Mouse (Mus musculus) forebrain, embryonic 14.5 days (tissue): Measurements from ENCODE around the gene Accsl. TPM values are rescaled to one million over a fixed set of nuclear protein-coding genes. Genes with fewer than 3 reads are reported as not detected.

Experiments
- ATAC-seq: fragments of 200-750 bp; cut with Nextera tagmentation; 2 replicates; pipeline ENCODE4 v1.8.0; 2017; ENCODE audit warnings: mild to moderate bottlenecking, moderate library complexity
- DNase-seq: peaks from one replicate; pipeline ENCODE4 v3.0.0-alpha.2; 2015; ENCODE audit warnings: low spot score
- H3K27ac ChIP-seq: fragments of 300-500 bp; sonication (generic); 2 replicates; pipeline ENCODE4 v1.5.1; 2014; ENCODE audit warnings: low read depth, mild to moderate bottlenecking, control low read depth, low read length, moderate library complexity
- H3K27me3 ChIP-seq: fragments of 300-500 bp; sonication (generic); replicated peaks from 2 replicates; pipeline ENCODE4 v1.6.1; 2014; ENCODE audit warnings: low read length, control low read depth, mixed read lengths; ENCODE audit not compliant: control insufficient read depth, insufficient read depth
- H3K36me3 ChIP-seq: fragments of 300-500 bp; sonication (generic); 2 replicates; pipeline ENCODE4 v1.6.1; 2014; ENCODE audit warnings: low read length, control low read depth; ENCODE audit not compliant: control insufficient read depth, insufficient read depth
- H3K4me1 ChIP-seq: fragments of 300-500 bp; sonication (generic); 2 replicates; pipeline ENCODE4 v1.6.1; 2014; ENCODE audit warnings: antibody characterized with exemption, low read length, control low read depth; ENCODE audit not compliant: control insufficient read depth, insufficient read depth
- H3K4me2 ChIP-seq: fragments of 300-500 bp; sonication (generic); 2 replicates; pipeline ENCODE4 v1.6.1; 2014; ENCODE audit warnings: mild to moderate bottlenecking, control low read depth, low read length
- H3K4me3 ChIP-seq: fragments of 300-500 bp; sonication (generic); 2 replicates; pipeline ENCODE4 v1.5.1; 2014; ENCODE audit warnings: low read depth, low read length, control low read depth
- H3K9ac ChIP-seq: fragments of 300-500 bp; sonication (generic); 2 replicates; pipeline ENCODE4 v1.6.1; 2014; ENCODE audit warnings: mild to moderate bottlenecking, low read length, control low read depth, moderate library complexity
- H3K9me3 ChIP-seq: fragments of 300-500 bp; sonication (generic); replicated peaks from 2 replicates; pipeline ENCODE4 v1.6.1; 2016; ENCODE audit warnings: low read length, control low read depth, mixed read lengths; ENCODE audit not compliant: control insufficient read depth
- WGBS: fragments of 180-500 bp; shearing (Covaris S2); extraction: QIAGEN DNeasy Blood & Tissue Kit; methylation state at CpG from one replicate; pipeline ENCODE4 v1.1.7; 2014; 5-methylcytosine and 5-hydroxymethylcytosine counted together
- polyA plus RNA-seq: library from polyadenylated mRNA; unstranded; fragments of >200 nt; fragmentation: Nextera tagmentation; extraction: Ambion mirVana; gene quantifications from 2 replicates; pipeline ENCODE4 v1.2.1, GENCODE M21; 2014

Gene Accsl
- polyA plus RNA-seq, 1 experiment from 2014 or later, result 0.71 TPM

DNA sequence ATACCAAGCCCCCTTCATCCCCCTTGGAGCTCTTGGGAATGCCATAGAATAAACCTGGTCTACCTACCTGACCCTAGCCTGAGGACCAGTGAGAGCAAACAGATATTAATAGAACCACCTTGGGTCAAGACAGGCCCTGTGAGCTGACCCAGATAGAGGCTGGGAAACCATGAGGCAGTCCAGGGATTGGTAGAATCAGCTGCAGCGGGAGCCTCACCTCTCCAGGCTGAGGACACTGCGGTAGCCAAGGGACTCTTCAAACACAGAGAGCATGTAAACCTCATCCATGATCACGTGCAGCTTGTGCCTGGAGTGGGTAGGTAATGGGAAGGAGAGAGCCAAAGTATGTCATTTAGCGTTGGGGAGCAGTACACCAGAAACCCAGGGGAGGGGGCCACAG lies 30.0 kb downstream of the Accsl start:
- Histone ChIP-seq H3K4me3 (no peak overlapping the region), H3K9me3 (no peaks in the 10 kb centered on the region), H3K4me2 (no peak overlapping the region), H3K27ac (no peak overlapping the region), H3K27me3 (no peaks in the 10 kb centered on the region), H3K4me1 (no peaks in the 10 kb centered on the region), H3K36me3 (peaks cover 68% of the 10 kb centered on the region), H3K9ac (no peak overlapping the region)
- ATAC-seq, result no peak
- 94% methylated on average over 4 of the region's 4 CpGs for WGBS
- DNase-seq, result no peak

DNA sequence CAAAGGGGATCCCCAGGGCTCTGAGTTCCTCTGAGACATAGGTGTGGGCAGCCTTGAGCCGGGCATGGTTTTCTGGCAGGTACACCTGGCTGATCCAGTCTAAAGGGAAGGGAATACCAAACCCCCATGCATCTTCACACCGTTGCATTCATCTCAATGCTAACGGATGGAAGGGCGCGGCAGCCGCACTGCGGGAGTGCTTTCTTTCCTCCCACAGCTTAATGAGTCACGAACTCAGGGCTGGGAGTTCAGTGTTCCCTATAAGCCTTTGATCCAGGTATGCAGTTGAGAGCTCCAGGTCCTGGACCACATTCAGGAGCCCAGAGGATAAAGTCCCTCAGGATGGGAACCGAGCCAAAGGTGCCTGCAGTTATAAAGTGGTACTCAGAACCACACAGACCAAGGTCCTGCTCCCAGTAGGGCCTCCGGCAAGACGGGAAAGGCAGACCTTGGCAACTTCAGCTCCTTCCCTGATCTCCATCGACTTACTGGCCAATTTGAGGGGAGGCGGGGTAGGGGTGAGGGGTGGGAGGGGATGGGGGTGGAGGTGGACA lies 32.6 kb downstream of the Accsl start:
- Histone ChIP-seq H3K4me3 (no peak overlapping the region), H3K36me3 (peaks cover 49% of the 10 kb centered on the region), H3K9ac (no peak overlapping the region), H3K4me2 (no peak overlapping the region), H3K9me3 (no peaks in the 10 kb centered on the region), H3K4me1 (no peaks in the 10 kb centered on the region), H3K27ac (no peak overlapping the region), H3K27me3 (no peaks in the 10 kb centered on the region)
- WGBS, result 63% methylated on average over 13 of the region's 13 CpGs
- DNase-seq (no peak), ATAC-seq (no peak)

DNA sequence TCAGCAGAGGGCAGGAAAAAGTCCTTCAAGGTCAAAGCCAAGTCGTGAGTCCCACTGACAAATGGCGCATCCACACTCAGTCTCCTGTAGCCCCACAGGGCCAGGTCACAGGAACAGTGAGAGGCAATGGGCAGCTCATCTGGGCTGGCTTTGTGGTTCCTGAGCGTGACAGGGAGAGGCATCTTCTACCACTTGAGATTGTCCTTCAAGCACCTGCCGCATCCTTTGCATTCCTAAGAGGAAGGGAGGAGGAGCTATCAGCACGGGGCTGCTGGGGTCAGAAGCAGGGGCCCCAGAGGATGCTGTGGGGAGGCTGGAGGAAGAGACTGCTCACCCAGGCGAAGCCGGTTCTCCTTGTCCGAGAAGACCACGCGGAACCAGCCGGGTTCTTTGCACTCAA lies 33.4 kb downstream of the Accsl start:
- no peak overlapping the region for H3K4me3 ChIP-seq
- DNase-seq (no peak), ATAC-seq (no peak)
- H3K9ac ChIP-seq, result no peak overlapping the region
- 87% methylated on average over 11 of the region's 11 CpGs for WGBS
- H3K27ac ChIP-seq, result no peak overlapping the region
- peaks cover 42% of the 10 kb centered on the region for H3K36me3 ChIP-seq
- H3K27me3 ChIP-seq, result no peaks in the 10 kb centered on the region
- H3K9me3 ChIP-seq, result no peaks in the 10 kb centered on the region
- H3K4me2 ChIP-seq, result no peak overlapping the region
- H3K4me1 ChIP-seq, result no peaks in the 10 kb centered on the region

DNA sequence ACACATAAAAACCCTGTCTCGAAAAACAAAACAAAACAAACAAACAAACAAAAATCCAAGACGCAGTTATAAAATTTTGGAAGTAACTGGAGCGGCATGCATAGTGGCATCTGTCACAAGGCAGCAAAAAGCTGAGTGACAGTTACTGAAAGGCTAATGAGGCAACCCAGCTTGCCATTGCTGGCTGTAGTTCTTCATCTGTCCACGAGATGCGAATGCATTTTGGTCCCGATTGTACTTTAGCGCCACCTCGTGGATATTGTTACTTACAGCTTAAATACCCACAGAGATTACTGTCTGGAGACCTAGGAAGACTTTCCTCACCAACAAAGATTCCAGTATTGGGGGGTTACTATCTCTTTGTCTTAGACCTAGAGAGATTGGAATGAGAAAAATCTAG lies 45.4 kb downstream of the Accsl start:
- 0 out of 2 replicates have a peak, but pooled peaks cover 4% of the 10 kb centered on the region for H3K36me3 ChIP-seq
- no peak overlapping the region for H3K27ac ChIP-seq
- H3K4me2 ChIP-seq, result no peak overlapping the region
- H3K9me3 ChIP-seq, result no peaks in the 10 kb centered on the region
- DNase-seq (peak; percentile 97), ATAC-seq (peak; percentile 19; the same call in 1 of the 2 replicates)
- no peaks in the 10 kb centered on the region for H3K27me3 ChIP-seq
- WGBS, result 18% methylated on average over 8 of the region's 8 CpGs
- no peak overlapping the region for H3K9ac ChIP-seq
- H3K4me1 ChIP-seq, result peaks cover 7% of the 10 kb centered on the region
- H3K4me3 ChIP-seq, result no peak overlapping the region

DNA sequence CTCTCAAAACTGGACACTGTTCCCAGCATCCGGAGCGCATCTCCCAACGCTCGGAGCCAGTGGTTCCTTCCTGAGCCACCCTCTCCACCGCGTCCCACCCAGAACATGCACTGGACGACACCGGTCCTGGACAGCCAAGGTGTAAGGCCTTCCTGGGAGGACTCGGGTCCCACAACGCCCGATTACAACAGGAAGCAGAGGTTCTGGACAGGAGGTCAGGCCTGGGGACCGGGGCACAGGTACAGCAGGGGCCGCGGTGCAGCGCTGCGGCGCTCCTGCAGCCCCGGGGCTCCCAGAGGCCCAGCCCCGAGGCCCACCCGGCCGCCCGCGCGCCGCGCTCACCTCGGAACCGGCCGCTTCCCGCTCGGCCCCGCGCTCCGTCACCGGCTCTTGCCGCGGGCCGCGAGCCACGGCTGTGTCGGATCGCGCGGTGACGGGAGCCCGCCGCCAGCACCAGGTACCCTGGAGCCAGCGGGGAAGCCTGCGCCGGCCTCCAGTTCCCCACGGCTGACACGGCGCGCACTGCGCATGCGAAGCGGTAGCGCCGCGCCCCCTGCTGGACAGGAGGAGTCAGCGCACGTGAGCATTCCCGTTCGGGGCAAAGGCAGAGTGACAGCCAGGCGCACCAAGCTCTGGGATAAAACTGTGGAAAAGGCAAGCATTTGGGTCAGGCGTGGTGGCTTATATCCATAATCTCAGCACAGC lies 46.8 kb downstream of the Accsl start, which contains the start of gene Ext2:
Gene Ext2, minus strand, starts transcription at position 524 of the 705 bp plus-strand sequence.
- Histone ChIP-seq H3K27me3 (no peaks in the 10 kb centered on the region), H3K9ac (peak within 1 kb of the TSS; percentile 96), H3K9me3 (no peaks in the 10 kb centered on the region), H3K27ac (no peak within 1 kb of the TSS), H3K4me3 (peak within 1 kb of the TSS; percentile 88), H3K4me2 (peak within 1 kb of the TSS; percentile 74), H3K36me3 (0 out of 2 replicates have a peak, but pooled peaks cover 4% of the 10 kb centered on the region), H3K4me1 (peaks cover 7% of the 10 kb centered on the region)
- under 1% methylated on average over 64 of the region's 66 CpGs for WGBS
- DNase-seq, result peak; percentile 91
- peak; percentile 97 for ATAC-seq

DNA sequence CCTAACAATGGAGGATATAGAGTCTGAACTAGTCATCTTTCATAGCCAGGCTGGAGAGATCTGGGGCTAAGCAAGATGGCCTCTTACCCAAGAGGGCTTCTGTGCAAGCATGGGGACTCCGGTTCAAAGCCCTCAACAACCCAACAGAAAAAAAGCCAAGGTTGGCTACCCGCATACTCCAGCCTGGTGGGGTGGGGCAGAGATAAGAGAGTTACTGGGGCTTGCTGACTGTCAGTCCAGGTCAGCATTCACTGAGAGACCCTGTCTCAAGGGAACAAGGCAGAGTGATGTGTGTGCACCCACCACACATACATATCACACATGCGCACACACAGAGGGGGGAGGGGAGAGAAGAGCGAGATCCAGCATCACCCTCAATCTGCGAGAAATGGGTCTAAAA lies 51.2 kb downstream of the Accsl start:
- Histone ChIP-seq H3K9me3 (no peaks in the 10 kb centered on the region), H3K9ac (no peak overlapping the region), H3K4me2 (no peak overlapping the region), H3K4me1 (peaks cover 7% of the 10 kb centered on the region), H3K27me3 (no peaks in the 10 kb centered on the region), H3K4me3 (no peak overlapping the region), H3K36me3 (peaks cover 11% of the 10 kb centered on the region), H3K27ac (no peak overlapping the region)
- WGBS, result 95% methylated on average over 5 of the region's 5 CpGs
- DNase-seq (no peak), ATAC-seq (no peak)

DNA sequence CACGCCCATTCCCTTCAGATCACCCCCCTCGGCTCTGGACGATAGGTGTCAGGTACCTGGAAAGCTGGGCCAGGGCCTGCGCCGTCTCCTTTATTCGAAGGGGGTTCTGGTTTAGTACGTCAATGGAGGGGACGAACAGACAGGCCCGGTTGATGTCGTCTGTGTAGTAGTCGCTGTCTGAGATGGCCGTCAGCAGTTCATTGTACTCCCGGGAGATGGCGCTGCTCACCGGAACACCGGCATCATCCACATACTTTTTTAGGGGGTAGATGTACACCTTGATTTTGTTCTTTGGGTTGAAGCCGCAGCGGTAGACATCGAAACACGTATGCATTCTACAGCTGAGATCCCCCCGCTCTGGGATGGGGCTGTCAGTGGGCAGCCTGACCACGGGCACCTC lies 55.6 kb downstream of the Accsl start:
- H3K27ac ChIP-seq, result no peak overlapping the region
- 94% methylated on average over 22 of the region's 22 CpGs for WGBS
- ATAC-seq (no peak), DNase-seq (no peak)
- H3K36me3 ChIP-seq, result peaks cover 37% of the 10 kb centered on the region
- no peak overlapping the region for H3K4me2 ChIP-seq
- no peak overlapping the region for H3K9ac ChIP-seq
- no peaks in the 10 kb centered on the region for H3K9me3 ChIP-seq
- no peaks in the 10 kb centered on the region for H3K27me3 ChIP-seq
- no peak overlapping the region for H3K4me3 ChIP-seq
- H3K4me1 ChIP-seq, result no peaks in the 10 kb centered on the region

DNA sequence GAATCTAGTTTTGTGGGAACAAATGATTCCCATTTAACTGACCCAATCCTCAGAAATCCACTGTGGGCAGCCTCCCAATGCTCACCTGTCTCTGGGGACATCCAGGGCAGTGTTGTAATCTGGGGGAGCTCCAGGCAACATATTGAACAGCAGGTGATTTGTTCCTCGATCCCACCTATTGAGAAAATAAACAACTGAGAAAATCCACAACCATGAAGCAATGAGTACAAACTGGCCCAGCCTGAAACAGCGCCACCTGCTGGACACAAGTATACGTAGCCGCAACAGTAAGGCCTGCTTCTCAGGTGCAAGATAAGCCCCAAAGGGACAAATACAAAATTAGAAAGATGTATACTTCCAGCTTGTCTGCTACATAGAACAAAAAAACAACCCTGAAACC lies 57.1 kb downstream of the Accsl start:
- 37% methylated on average over 4 of the region's 4 CpGs for WGBS

DNA sequence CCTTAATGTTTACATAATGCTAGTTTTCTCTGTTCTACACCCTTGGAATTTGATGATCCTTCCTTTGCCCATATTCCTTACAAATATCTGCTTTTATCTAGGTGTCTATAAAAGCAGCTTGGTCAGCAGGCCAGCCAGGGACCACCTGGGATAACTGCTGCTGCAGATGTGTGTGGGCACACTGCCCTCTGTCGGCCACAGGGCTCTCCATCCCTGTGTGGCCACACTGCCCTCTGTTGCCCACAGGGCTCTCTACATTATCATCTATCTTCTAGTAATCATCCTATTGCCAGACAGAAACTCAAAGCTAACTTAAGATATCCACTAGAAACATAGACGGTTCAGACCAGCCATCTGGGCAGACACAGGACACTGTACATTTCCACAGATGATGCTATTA lies 59.0 kb downstream of the Accsl start:
- WGBS, result 10% methylated on average over 2 of the region's 2 CpGs
- H3K36me3 ChIP-seq, result peaks cover 68% of the 10 kb centered on the region

More for the DNA sequence above, 57.1 kb downstream of the Accsl start:
- Histone ChIP-seq H3K9ac (no peak overlapping the region), H3K4me1 (no peaks in the 10 kb centered on the region), H3K27me3 (no peaks in the 10 kb centered on the region), H3K9me3 (no peaks in the 10 kb centered on the region), H3K36me3 (peaks cover 49% of the 10 kb centered on the region), H3K4me3 (no peak overlapping the region), H3K27ac (no peak overlapping the region), H3K4me2 (no peak overlapping the region)
- peak; percentile 68 for DNase-seq
- no peak for ATAC-seq

More for the DNA sequence above, 59.0 kb downstream of the Accsl start:
- DNase-seq (no peak), ATAC-seq (no peak)
- Histone ChIP-seq H3K9me3 (no peaks in the 10 kb centered on the region), H3K4me1 (no peaks in the 10 kb centered on the region), H3K4me3 (no peak overlapping the region), H3K4me2 (no peak overlapping the region), H3K9ac (no peak overlapping the region), H3K27me3 (no peaks in the 10 kb centered on the region), H3K27ac (no peak overlapping the region)
